Mouse (Mus musculus) heart, embryonic 11.5 days (tissue): ENCODE results near the gene Ankdd1a. TPM values are rescaled to one million over a fixed set of nuclear protein-coding genes. Genes with fewer than 3 reads are reported as not detected.

Source experiments
- ATAC-seq: fragments of 200-750 bp; cut with Nextera tagmentation; replicated peaks from 2 replicates; pipeline ENCODE4 v1.8.0; 2017; ENCODE audit warnings: moderate library complexity; ENCODE audit not compliant: insufficient number of reproducible peaks, low FRiP score, low TSS enrichment
- H3K27ac ChIP-seq: fragments of 300-500 bp; sonication (generic); 2 replicates; pipeline ENCODE4 v1.5.1; 2014; ENCODE audit warnings: mild to moderate bottlenecking, low read depth, low read length
- H3K27me3 ChIP-seq: fragments of 300-500 bp; sonication (generic); 2 replicates; pipeline ENCODE4 v1.6.1; 2014; ENCODE audit warnings: mild to moderate bottlenecking, low read length, mixed read lengths; ENCODE audit not compliant: control insufficient read depth, insufficient read depth
- H3K36me3 ChIP-seq: fragments of 300-500 bp; sonication (generic); 2 replicates; pipeline ENCODE4 v1.6.1; 2014; ENCODE audit warnings: mild to moderate bottlenecking, low read length, moderate library complexity, mixed read lengths; ENCODE audit not compliant: control insufficient read depth, insufficient read depth
- H3K4me1 ChIP-seq: fragments of 300-500 bp; sonication (generic); 2 replicates; pipeline ENCODE4 v1.6.1; 2014; ENCODE audit warnings: low read length; ENCODE audit not compliant: control insufficient read depth, insufficient read depth
- H3K4me2 ChIP-seq: fragments of 300-500 bp; sonication (generic); 2 replicates; pipeline ENCODE4 v1.6.1; 2014; ENCODE audit warnings: mild to moderate bottlenecking, moderate library complexity
- H3K4me3 ChIP-seq: fragments of 300-500 bp; sonication (generic); 2 replicates; pipeline ENCODE4 v1.5.1; 2014; ENCODE audit warnings: low read depth, low read length
- H3K9ac ChIP-seq: fragments of 300-500 bp; sonication (generic); 2 replicates; pipeline ENCODE4 v1.6.1; 2014; ENCODE audit warnings: mild to moderate bottlenecking, low read depth, low read length, moderate library complexity
- H3K9me3 ChIP-seq: fragments of 300-500 bp; sonication (generic); replicated peaks from 2 replicates; pipeline ENCODE4 v1.6.1; 2016; ENCODE audit warnings: low read length; ENCODE audit not compliant: control insufficient read depth
- WGBS: fragments of 180-500 bp; shearing (Covaris S2); extraction: QIAGEN DNeasy Blood & Tissue Kit; methylation state at CpG from one replicate; pipeline ENCODE4 v1.1.7; 2014; ENCODE audit not compliant: insufficient replicate concordance; 5-methylcytosine and 5-hydroxymethylcytosine counted together
- polyA plus RNA-seq: library from polyadenylated mRNA; unstranded; fragments of >200 nt; fragmentation: Nextera tagmentation; extraction: Ambion mirVana; gene quantifications from 2 replicates; pipeline ENCODE4 v1.2.1, GENCODE M21; 2014

Ankdd1a gene
- polyA plus RNA-seq, 1 experiment from 2014 or later = not detected

DNA sequence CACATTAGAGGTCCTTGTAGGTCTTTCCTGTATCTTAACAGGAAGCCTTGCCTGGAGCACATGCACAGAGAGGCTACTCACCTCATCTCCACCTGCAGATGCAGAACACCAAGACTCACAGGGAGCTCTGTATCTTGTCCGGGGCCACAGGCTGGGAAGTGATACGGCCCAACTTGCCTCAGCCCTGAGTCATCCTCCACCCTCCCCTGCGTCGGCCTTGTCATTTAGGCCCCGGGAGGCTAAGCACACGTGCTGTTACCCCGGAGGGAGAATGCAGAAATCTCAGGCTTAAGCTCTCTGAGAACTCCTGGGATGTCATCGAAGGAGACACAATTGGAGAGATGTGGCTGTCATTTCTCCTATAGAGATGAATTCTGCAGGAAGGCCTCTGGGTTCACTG lies 9.7 kb upstream of the Ankdd1a start:
- WGBS = 56% methylated on average over 8 of the region's 8 CpGs
- Histone ChIP-seq H3K4me2 (no peak overlapping the region), H3K4me3 (no peak overlapping the region), H3K36me3 (no peaks in the 10 kb centered on the region), H3K27me3 (no peaks in the 10 kb centered on the region), H3K27ac (no peak overlapping the region), H3K9me3 (no peaks in the 10 kb centered on the region), H3K4me1 (peaks cover 3% of the 10 kb centered on the region; the same call in 1 of the 2 replicates), H3K9ac (no peak overlapping the region)
- ATAC-seq = no peak

DNA sequence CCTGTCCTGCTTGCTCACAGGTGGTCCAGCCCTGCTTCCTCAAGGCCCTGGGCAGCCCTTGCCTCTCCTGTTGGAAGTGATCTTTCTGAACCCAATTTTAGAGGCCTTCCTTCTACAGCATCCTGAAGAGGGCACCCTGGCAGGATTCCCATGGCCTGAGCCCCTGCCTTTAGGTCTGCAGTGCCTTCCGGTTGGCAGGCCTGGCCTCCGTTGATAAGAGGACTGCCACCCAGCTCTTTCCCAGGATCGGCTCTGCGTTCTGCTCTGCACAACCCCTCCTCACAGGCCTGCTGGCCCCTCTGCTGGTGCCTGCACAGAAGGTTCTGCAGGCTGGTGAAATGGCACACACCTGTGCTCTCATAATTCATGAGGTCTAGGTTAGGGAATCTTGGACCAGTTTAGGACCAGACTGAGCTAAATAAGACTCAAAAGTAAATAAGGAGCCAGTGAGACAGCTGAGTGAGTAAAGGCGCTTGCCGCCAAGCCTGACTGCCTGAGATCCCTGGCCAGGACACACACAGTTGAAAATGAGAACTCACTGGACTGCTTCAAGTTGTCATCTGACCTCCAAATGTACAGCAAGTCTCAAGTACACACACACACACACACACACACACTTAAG lies 8.5 kb upstream of the Ankdd1a start:
- Histone ChIP-seq H3K27ac (no peak overlapping the region; the same call in 1 of the 2 replicates), H3K4me2 (no peak overlapping the region), H3K9me3 (no peaks in the 10 kb centered on the region), H3K36me3 (no peaks in the 10 kb centered on the region), H3K27me3 (no peaks in the 10 kb centered on the region), H3K9ac (no peak overlapping the region), H3K4me1 (peaks cover 3% of the 10 kb centered on the region; the same call in 1 of the 2 replicates), H3K4me3 (no peak overlapping the region)
- 43% methylated on average over 6 of the region's 6 CpGs for WGBS
- ATAC-seq = no peak

DNA sequence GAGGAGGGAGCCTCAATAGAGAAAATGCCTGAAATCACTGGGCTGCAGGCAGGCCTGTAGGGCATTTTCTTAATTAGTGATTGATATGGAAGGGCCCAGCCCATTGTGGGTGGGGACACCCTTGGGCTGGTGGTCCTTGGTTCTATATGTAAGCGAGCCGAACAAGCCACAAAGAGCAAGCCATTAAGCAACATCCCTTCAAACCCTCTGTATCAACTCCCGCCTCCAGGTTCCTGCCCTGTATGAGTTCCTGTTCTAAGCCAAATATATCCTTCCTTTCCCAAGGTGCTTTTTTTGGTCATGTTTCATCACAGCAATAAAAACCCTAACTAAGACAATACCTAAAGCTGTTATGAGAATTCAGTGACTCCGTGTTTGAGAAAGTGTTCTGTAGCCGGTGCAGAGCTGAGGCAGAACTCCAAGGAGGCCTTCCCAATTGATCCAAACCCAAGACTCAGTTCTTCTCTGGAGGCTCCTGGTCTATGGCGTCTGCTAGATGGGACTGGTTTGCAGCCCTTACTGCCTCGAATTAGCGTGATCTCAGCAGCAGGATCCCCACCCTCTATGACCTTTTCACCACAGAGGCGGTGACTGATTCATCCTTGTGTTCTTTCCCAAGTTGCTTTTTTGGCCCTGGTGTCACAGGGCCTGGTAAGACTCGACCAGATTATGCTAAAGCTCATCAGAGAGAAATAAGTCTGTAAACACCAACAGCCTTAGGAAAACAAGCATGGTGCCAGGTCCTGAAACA lies 5.6 kb upstream of the Ankdd1a start:
- H3K4me1 ChIP-seq = peaks cover 3% of the 10 kb centered on the region; the same call in 1 of the 2 replicates
- no peaks in the 10 kb centered on the region for H3K36me3 ChIP-seq
- no peak overlapping the region for H3K27ac ChIP-seq
- no peak for ATAC-seq
- H3K9me3 ChIP-seq = no peaks in the 10 kb centered on the region
- H3K9ac ChIP-seq = no peak overlapping the region
- 77% methylated on average over 10 of the region's 10 CpGs for WGBS
- H3K4me2 ChIP-seq = no peak overlapping the region
- H3K27me3 ChIP-seq = no peaks in the 10 kb centered on the region
- no peak overlapping the region for H3K4me3 ChIP-seq

DNA sequence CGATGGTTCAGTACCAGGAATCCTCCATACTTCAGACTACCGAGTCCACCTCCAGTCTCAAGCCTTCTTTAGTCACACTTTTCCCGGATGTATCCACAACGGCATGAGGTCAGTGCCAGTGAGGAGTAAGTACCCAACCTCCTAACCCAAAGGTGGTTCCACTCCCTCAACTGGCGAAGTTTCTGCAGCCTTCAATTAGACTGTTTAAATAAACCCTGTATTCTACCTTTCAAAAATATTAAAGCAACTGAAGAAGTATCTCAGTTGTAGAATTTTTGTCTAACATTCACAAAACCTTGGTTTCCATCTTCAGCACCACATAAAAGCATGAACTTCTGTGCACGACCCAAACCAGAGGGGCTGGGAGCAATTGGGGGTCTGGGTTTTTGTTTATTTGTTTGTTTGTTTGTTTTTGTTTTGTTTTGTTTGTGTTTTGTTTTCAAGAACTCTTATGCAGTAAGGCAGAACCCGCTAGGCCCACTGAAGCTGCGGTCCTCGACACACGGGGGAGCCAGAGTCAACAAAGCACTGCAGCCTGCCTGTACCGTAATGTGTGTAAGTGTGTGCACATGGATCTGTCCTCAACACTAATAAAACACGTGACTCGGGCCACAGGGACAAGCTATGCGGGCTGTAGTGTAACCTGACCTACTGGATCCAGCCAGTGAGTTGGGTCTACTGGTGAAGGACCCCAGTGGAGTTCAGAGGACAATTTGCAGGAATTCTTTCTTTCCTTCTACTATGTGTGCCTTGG lies 3.8 kb upstream of the Ankdd1a start:
- no peaks in the 10 kb centered on the region for H3K36me3 ChIP-seq
- WGBS = 19% methylated on average over 14 of the region's 14 CpGs
- no peaks in the 10 kb centered on the region for H3K27me3 ChIP-seq
- H3K9me3 ChIP-seq = no peaks in the 10 kb centered on the region
- H3K9ac ChIP-seq = no peak overlapping the region
- ATAC-seq = no peak
- 0 out of 2 replicates have a peak overlapping the region, but pooled peaks have one; percentile 4 for H3K4me2 ChIP-seq
- H3K27ac ChIP-seq = no peak overlapping the region
- H3K4me3 ChIP-seq = no peak overlapping the region
- H3K4me1 ChIP-seq = peaks cover 8% of the 10 kb centered on the region

DNA sequence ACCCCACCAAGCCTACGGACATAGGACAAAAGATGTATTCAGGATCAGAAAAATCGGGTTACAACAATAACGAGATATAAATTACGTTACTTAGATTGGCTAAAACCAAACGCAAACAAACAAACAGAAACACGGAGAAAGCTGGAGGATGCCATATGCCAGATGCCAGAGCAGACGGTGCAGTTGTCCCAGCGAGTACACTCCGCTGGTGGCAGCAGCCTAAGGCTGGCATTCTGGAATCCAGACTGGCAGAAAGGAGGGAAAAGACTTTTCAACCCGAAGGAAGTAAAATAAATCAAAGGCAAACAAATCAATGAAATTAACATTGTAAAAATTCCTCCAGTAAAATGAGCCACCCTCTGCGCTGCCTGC lies 498 bp upstream of the Ankdd1a start:
- WGBS = 21% methylated on average over 11 of the region's 11 CpGs
- H3K36me3 ChIP-seq = no peaks in the 10 kb centered on the region
- peak overlapping the region; percentile 63 for H3K4me2 ChIP-seq
- H3K4me1 ChIP-seq = peaks cover 4% of the 10 kb centered on the region; the same call in 1 of the 2 replicates
- no peak for ATAC-seq
- peak overlapping the region; percentile 28; the same call in 1 of the 2 replicates for H3K9ac ChIP-seq
- H3K4me3 ChIP-seq = peak overlapping the region; percentile 25; the same call in 1 of the 2 replicates
- no peaks in the 10 kb centered on the region for H3K9me3 ChIP-seq
- no peak overlapping the region for H3K27ac ChIP-seq
- H3K27me3 ChIP-seq = no peaks in the 10 kb centered on the region

DNA sequence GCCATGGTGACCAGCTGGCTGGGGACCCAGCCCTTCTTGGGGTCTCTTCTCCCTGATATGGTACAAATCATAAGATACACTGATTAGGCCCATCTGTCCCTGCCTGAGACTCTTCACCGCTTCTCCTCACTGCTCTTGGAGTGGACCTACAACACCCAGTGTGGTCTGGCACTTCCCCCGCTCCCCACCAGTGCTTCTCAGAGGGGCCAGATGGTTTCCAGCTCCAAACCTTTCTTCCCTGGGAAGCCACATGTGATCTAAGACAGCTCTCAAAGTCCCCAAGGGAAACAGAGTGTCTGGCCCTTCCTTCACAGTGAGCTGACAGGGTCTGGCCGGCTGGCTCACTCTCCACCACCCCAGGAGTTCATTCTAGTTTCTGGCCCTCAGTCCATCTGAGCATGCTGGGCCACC lies 5.1 kb downstream of the Ankdd1a start:
- no peaks in the 10 kb centered on the region for H3K4me1 ChIP-seq
- H3K27me3 ChIP-seq = no peaks in the 10 kb centered on the region
- H3K4me2 ChIP-seq = no peak overlapping the region
- H3K27ac ChIP-seq = no peak overlapping the region
- no peak overlapping the region for H3K9ac ChIP-seq
- H3K4me3 ChIP-seq = no peak overlapping the region
- H3K9me3 ChIP-seq = no peaks in the 10 kb centered on the region
- ATAC-seq = no peak
- no peaks in the 10 kb centered on the region for H3K36me3 ChIP-seq
- 50% methylated on average over 3 of the region's 3 CpGs for WGBS

DNA sequence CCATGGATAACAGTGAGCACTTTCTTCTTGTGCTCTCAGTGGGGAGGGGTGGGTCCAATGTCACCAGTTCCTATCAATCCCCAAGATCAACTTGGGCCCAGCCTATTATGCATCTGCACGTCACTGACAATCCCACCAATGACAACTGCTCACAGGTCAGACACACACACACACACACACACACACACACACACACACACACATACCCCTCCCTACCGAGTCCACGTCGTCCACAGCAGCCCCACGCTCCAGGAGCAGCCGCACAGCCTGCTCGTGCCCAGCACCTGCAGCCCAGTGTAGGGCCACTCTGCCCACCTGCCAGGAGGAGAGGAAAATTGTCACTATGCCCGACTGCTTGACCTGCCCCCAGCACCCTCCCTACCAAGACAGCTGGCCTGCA lies 5.6 kb downstream of the Ankdd1a start:
- no peak for ATAC-seq
- no peak overlapping the region for H3K27ac ChIP-seq
- no peaks in the 10 kb centered on the region for H3K9me3 ChIP-seq
- H3K4me2 ChIP-seq = no peak overlapping the region
- no peak overlapping the region for H3K9ac ChIP-seq
- H3K4me3 ChIP-seq = no peak overlapping the region
- no peaks in the 10 kb centered on the region for H3K36me3 ChIP-seq
- no peaks in the 10 kb centered on the region for H3K27me3 ChIP-seq
- no peaks in the 10 kb centered on the region for H3K4me1 ChIP-seq
- WGBS = 76% methylated on average over 8 of the region's 8 CpGs

DNA sequence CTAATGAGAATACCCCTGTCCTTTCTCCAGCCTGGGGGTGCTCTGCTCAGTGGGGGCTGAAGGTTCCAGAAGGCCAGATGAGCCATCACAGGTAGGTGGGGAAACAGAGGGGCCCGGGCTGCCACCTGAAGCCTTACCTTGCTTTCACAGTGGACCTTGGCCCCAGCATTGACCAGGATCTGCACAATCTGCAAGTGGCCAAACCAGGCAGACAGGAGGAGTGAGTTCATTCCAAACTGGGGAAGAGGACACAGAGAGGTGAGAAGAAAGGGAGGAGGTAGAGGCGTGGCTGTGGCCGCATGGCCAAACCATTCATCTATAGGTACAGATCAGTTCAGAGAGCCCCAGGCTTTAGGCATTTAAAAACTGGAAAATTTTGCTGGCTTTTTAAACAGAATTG lies 7.5 kb downstream of the Ankdd1a start:
- Histone ChIP-seq H3K27me3 (no peaks in the 10 kb centered on the region), H3K4me2 (no peak overlapping the region), H3K36me3 (no peaks in the 10 kb centered on the region), H3K4me1 (no peaks in the 10 kb centered on the region), H3K9ac (no peak overlapping the region), H3K9me3 (no peaks in the 10 kb centered on the region), H3K4me3 (no peak overlapping the region), H3K27ac (no peak overlapping the region)
- 70% methylated on average over 3 of the region's 3 CpGs for WGBS
- ATAC-seq = no peak
